Mouse (Mus musculus): ENCODE results near the gene Tmem62.
"Not testable (repeated sequence)": the region's sequence is repeated elsewhere in the genome, so short reads cannot be mapped to it uniquely, and the experiment has no call there.

Gene Tmem62

DNA sequence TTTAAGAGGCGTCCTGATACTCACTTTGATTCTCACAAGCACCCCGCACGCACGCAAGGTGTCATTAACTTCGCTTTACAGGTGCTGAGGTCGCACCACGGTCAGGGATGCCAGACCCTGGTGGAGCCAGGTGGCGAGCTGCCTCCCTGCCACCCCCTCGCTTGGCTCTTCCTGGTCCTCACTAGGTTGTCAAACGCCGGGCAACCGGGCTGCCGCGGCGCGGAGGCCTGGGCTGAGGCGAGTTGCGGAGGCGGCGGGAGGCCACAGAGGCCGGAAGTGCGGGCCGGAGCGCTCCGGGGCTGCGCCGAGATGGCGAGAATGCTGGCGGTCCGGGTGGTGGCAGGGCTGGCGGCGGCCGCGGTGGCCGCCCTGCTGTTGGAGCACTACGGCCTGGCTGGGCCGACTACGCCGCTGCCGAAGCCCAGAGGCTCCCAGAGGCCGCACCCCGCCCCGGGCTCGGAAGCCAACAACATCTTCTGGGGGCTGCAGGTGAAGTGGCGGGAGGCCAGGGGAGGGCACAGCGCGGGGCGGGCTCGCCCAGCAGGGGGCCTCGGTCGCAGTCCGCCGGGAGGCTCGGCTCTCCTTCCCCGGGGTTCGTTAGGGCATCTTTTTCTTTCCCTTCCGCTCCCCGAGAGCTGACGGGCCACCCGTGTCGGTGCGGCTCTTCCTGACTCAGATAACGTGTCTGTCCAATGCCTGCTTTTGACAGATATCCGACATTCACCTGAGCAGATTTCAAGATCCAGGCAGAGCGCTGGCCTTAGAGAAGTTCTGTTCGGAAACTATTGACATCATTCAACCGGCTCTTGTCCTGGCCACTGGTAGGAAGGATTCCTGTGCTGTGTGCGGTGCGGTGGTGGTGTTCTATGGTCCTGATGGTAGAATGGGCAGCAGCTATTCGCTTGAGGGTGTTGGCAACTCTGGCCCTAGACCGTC, at the start of gene Tmem62:
Tmem62 (plus strand) TSS at position 28 of the 936 bp plus-strand sequence.
- peak; percentile 20 to 35 for DNase-seq (ENCODE audit: low spot score in 2 of 2)

DNA sequence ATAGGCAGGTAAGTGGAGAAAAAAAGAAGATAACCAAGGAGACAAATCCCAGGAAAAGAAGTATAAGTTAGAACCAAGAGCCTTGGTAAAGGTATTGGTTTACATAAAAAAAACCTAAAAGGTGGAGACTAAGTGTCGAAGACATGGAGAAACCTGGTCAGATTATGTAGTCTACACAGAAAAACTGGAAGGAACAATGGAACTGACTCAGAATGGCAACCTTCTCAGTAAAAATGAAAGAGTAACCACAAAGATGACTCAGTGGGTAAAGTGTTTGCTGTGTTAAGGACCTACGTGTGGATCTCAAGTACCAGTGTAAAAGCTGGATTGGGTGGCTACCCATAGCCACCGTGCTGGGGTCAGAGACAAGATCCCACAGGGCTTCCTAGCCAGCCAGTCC, 43.8 kb upstream of the Tmem62 start:
- no peak for DNase-seq (ENCODE audit: low spot score in 2 of 2)

DNA sequence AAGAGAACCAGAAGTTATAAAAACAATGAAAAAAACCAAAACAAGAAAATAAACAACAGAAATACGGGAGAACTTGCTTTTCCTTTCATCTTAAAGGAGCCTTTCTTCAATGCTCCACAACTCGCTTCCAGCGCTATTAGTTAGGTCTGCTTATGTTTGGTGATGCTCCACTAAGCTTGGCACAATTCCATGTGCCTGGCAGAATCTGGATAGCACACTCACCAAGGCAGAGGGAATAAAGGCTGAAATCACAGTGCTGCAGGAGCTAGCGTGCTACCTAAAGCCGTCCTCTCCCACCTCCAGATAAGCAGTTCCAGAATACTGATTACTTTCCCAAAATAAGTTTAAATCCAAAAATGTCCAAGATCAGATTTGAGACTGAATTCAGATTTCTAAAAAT, 25.6 kb upstream of the Tmem62 start:
- no peak for DNase-seq (ENCODE audit: low spot score in 2 of 2)

DNA sequence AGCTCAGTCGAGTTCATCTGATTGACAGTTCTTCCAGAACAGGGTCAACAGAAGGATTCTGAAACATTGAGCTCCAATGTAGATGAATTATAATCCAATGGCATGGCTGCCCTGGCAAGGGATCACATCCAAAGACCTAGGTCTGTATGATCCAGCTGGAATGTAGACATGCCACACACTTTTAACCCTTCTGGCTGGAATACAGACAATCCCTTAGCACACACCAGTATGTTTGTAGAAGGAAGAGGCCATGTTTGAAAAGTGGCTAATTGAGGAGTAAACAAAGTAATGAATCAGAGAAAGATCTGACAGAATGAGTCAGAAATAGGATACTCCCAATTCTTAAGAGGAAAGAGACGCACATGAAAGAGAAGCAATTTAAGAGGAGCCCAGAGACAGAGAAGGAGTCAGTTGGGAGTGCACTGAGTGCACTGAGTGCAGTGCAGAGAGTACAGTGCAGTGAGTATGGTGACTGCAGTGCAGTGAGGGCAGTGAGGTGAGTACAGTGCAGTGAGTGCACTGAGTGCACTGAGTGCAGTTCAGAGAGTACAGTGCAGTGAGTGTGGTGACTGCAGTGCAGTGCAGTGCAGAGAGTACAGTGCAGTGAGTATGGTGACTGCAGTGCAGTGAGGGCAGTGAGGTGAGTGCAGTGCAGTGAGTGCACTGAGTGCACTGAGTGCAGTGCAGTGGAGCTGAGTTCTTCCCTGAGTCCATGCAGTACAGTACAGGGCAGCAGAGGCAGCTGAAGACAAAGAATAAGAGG, 24.5 kb upstream of the Tmem62 start:
- no peak for DNase-seq (ENCODE audit: low spot score in 2 of 2)

DNA sequence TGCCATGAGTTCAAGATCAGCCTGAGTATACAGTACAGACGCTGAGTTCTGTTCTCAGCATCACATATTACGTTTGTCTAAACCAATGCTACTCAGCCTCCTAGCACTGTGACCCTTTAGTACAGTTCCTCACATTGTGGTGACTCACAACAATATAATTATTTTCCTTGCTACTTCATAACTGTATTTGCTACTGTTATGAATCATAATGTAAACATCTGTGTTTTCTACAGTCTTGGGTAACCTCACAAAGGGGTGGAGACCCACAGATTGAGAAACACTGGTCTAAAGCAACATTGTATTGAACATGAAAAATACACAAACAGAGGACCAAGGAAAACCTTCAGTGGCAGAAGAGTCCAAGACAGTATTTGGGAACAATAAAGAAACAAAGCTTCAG, 17.5 kb upstream of the Tmem62 start:
- DNase-seq (ENCODE audit: low spot score in 2 of 2): no peak

DNA sequence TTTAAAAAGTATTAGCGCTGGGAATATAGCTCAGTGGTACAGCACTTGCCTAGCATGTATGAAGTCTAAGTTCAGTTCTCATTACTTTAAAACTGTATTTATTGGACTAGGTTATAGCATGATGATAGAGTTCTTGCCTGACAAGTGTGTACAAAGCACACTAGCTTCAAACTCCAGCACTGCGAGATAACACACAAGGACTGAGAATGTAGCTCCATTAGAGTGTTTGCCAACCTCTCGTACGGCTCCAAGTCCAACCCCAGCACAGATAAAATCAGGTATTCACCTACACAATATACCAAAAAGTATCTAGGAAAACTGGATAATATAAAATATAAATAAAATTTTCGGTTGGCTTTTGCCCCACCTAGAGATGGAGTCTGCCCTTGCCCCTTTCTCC, 17.0 kb upstream of the Tmem62 start:
- no peak for DNase-seq (ENCODE audit: low spot score in 2 of 2)

DNA sequence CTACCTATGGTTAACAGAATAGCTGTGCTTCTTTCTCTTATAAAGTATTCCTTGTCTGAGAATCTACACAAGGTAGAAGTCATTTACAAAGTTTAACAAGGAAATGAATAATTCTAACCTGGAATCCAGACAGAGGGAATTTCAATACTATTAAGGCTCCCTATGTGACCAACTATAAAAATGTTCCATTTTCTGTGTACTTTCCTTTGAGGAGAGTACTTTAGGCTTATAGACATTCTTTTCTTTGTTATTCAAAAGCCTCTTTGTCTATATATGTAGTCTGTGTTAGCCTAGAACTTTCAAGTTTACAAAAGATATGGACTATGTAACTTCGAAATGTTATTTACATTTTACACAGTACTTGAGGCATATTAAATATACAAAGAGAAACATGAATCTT, 16.6 kb upstream of the Tmem62 start:
- DNase-seq (ENCODE audit: low spot score in 2 of 2): no peak

DNA sequence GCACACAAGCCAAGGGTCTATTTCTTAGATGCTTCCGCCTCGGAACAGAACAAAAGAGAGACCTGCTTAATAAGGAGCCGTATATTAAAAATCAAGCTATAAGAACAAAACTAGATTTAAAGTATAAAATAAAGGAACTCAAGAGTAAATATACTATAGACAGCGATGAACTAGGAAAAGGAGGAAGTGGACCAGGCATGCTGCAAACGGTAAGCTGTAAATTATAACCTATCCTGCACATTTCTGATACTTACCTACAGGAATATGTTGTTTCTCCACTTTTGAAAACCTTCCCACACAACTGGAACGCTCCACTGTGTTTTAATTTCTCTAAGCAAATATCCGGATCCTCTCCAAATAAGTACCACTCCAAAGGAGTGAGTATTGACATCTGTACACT, 13.7 kb upstream of the Tmem62 start:
- DNase-seq (ENCODE audit: low spot score in 2 of 2): no peak

DNA sequence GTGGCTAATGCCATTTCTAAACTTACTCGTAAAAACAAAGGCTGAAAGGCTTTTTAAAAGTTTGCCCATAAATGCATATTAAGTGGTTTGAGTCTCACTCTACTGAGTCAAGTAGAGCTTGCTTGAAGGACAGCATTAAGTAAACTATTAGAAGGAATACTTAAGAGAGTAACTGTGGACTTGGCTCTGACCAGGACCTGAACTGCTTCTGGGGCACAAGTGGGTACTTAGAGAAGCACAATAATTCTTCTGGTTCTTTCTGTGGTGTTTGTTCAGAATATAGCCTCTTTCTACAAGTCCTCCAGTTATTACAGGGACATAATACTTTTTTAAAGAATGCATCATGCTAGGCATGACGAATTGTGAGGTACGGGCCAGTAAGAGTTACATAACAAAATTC, 11.3 kb upstream of the Tmem62 start:
- no peak for DNase-seq (ENCODE audit: low spot score in 2 of 2)

DNA sequence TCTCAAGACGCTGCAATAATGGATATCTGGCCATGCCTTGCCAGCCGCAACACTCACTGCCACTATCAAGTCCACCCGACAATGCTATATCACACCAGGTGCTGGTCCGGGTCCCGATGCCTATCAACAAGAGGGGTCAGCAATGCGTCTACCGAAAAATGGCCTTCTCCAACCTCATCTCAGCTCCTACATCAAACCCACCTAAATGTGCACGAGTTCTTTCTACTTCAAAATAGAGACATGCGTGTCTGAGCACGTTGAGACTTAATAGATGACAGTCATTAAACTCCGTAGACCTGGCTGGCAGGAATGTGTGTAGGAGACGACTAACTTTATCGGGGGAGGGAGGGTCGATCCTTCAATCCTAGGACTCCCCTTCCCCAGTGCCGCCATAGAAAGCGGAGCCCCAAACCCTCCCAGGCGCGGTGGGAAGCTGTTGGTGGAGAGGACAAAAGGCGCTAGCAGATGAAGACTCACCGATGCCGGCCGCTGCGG, 6.7 kb upstream of the Tmem62 start:
- no peak for DNase-seq (ENCODE audit: low spot score in 2 of 2)

DNA sequence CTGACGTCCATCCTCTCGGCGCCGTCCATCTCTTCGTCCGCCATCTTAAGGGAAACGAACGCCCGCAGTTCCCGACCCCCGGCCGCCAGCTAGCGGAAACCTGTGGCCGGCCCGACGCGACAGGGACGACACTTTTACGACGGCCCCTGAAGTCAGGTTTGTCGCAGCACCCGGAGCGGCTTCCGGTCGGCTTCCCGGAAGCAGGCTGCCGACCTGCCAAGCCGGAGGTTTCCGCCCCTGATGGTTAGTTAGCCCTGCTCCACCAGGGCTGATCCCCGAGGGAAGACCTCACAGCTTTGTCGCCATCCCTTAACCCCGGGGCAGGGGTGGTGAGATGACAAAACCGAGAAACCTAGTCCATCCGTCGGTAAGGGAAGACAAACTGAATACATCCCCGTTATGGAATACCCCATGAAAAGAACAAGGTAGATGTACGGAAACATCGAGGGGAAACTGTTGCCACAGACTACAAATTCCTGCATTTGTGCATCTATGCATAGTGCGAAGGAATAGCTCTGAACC, 6.2 kb upstream of the Tmem62 start, which contains the start of gene Ubr1:
Ubr1 (minus strand) TSS at position 157 of the 522 bp plus-strand sequence.
- DNase-seq (ENCODE audit: low spot score in 2 of 2): peak; percentile 72 to 77

DNA sequence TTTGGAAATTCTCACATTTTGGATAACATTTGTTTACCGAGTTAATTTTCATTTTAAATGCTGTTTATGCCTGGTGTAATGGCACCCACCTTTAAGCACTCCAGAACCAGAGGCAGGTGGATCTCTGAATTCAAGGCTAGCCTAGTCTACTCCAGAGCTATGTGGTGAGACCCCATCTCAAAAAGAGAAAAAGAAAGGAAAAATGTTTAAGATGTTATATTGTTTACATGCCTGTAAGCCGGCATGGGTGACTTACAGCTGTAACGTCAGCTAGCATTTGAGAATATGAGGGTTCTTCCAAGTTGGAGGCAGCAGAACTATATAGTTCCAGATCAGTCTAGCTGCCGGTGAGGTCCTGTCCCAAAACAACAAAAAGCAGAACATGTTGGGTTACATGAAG, 5.1 kb upstream of the Tmem62 start:
- no peak for DNase-seq (ENCODE audit: low spot score in 2 of 2)

DNA sequence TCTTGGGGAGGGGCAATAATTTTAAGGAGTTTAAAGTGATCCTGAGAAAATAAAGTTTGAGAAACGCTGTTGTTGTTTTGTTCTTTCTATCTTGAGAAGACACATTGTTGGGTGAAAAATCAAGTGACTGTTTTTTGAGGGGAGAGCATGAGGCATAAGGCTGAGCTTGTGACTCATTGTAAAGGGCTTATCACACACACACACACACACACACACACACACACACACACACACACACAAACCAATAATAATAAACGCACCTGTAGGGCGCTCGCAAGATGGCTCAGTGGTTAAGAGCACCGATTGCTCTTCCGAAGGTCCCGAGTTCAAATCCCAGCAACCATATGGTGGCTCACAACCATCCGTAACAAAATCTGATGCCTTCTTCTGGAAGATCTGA, 4.6 kb upstream of the Tmem62 start:
- DNase-seq (ENCODE audit: low spot score in 2 of 2): not testable (repeated sequence)

DNA sequence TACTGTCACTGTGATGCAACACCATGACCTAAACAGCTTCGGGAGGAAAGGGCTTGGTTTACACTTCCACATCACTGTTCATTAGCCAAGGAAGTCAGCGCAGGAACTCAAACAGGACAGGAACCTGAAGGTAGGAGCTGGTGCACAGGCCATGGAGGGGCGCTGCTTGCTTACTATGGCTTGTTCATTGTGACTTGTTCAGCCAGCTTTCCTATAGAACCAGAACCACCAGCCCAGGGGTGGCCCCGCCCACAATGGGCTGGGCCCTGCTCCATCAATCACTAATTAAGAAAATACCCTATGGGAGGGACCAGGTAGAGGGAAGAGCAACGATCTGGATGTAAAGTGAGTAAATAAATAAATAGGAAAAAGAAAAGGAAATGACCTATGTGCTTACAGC, 3.9 kb upstream of the Tmem62 start:
- DNase-seq (ENCODE audit: low spot score in 2 of 2): no peak

DNA sequence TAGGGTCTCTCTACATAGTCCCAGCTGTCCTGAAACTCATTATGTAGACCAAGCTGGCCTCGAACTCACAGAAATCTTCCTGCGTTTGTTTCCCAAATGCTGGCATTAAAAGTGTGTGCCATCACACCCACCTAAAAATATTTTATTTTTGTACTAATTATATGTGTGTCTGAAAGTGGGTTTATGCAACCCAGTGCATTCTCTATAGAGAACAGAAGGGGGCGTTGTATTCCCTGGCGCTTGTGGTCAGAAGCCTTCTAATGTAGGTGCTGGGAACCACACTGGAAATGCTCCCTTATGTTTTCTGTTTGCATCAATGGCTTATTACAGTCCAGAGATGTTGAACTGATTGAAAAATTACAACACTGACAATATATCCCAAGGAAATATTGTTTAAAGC, 509 bp upstream of the Tmem62 start:
- DNase-seq (ENCODE audit: low spot score in 2 of 2): no peak

DNA sequence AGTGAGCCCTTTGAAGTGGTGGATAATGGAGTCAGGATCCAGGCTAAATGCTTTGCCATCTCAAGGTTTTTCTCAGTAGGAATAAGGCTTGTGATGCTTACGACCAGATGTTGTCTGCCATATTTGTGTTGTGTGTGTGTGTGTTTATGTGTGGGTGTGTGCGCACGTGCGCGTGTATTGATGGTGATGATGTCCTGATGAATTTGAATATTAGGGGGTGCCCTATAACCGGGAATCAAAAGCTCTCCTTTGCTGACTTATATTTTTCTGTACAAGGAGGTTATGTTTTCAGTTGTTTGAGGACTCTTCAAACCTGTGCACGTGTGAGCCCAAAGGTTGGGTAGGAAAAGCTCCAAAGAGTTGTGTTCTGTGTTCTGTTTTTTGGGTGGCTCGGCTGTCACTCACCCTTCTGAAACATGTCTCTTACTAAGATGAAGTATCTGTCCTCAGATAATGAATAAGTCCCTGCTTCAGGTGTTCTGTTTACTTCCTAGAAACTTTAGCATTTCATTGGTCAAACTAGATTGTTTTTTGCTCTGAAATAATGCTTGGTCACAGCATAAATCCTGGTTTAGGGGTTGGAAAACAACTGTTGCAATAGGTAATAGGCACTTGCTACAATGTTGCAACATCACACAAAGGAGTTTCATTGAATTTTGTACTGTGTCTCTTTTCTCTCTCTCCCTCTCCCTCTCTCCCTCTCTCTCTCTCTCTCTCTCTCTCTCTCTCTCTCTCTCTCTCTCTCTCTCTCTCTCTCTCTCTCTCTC, 1.3 kb downstream of the Tmem62 start:
- DNase-seq (ENCODE audit: low spot score in 2 of 2): no peak

DNA sequence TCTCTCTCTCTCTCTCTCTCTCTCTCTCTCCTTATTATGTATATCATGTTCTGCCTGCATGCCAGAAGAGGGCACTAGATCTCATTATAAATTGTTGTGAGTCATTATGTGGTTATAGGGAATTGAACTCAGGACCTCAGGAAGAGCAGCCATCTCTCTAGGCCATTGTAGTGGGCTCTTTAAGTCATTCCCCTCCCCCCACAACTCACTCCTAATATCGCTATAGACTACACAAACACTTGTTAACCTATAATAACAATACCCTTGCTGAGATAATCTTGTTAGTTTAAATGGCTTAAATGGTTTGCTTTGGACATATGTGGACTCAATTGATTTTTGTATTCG, 1.8 kb downstream of the Tmem62 start:
- no peak for DNase-seq (ENCODE audit: low spot score in 2 of 2)

DNA sequence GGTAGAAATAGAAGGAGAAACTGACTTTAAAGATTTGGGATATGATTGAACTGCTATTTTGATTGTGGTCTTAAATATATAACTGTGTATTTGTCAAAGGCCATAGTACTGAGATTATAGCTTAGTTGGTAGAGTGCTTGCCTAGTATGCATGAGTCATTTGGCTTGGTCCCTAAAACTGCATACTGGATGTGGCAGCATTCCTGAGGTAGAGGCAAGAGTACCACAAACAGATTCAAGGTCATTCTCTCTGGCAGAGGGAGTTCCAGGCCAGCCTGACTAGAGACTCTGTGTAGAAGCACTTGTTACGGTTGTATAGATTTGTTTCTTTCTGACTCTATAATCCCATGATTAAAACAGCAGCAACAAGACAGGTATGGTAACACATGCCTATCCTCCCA, 3.0 kb downstream of the Tmem62 start:
- DNase-seq (ENCODE audit: low spot score in 2 of 2): no peak

DNA sequence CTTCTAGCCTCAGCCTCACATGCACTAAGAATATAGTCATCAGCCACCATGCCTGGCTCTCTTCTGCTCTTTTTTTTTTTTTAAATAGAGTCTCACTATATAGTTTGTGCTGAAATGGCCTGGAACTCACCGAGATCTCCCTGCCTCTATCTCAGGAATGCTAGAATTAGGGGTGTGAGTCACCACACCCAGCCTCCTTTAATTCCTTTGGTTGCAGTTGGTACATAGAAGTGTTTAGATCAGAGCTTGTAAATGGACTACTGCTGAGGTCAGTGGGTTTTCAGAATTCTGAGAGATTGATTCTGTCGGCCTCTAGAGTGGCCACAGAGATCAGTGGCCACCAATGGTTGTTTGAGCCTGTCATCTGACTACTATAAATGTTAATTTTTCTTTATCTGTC, 4.0 kb downstream of the Tmem62 start:
- DNase-seq (ENCODE audit: low spot score in 2 of 2): no peak

DNA sequence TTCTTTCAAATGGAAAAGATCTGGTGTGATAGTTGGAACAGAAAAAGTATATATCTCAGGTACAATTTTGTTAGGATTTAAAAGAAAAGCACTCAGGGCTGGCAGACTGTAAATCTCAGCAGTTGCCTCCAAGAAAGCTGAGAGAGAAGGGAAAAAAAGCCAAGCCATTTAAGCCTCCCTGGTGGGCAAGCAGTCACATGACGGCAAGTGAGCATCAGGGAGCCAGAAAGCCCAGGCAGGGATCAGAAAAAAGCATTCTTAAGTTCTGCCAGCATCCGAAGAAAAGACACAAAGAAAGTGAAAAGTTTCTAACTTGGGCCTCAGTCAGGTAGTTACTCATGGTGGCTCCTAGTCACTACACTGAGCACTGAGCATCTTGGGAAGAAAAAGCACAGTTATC, 6.8 kb downstream of the Tmem62 start:
- no peak for DNase-seq (ENCODE audit: low spot score in 2 of 2)

DNA sequence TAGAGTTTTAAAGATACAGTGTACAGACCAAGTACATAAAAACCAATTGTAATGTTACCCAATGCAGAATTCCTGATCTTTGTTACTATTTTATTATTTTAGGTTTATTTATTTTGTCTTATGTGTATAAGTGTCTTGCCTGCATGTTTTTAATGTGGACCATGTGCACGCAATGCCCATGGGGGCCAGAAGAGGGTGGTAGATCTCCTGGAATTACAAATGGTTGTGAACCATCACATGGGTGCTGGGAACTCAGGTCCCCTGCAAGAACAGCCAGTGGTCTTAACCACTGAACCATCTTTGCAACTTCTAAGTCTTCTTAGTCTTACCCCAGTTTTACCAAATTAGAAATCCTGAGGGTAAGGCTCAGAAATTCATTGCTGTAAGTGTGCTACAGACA, 8.4 kb downstream of the Tmem62 start:
- no peak for DNase-seq (ENCODE audit: low spot score in 2 of 2)

DNA sequence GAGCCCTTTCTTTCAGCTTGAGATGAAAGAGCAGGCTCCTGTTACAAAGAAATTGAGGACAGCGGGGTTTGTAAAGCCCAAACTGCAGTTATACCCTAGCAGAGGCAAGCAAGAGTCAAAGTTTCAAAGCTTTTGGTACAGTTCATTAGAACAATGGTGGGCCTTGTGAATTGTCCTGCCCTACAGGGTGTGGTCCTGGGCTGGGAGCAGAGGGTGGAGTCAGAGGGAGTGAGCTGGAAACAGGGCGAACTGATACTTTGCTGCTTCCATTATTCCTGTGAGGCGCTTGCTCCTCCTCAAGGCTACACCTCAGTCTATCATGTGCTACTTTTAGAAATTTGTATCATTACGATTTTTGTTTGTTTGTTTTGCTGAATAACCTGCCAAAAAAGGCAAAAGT, 14.4 kb downstream of the Tmem62 start:
- DNase-seq (ENCODE audit: low spot score in 2 of 2): no peak
